Mouse (Mus musculus) gastrocnemius, adult 2 months (tissue): ENCODE results near the gene Mocs1. TPM values are rescaled to one million over a fixed set of nuclear protein-coding genes. Genes with fewer than 3 reads are reported as not detected.
"Not testable (repeated sequence)": the region's sequence is repeated elsewhere in the genome, so short reads cannot be mapped to it uniquely, and the experiment has no call there.

Experiments
- DNase-seq: peaks from one replicate; pipeline ENCODE4 v3.0.0; 2022
- H3K27ac ChIP-seq: fragments of 200-600 bp; 2 replicates; pipeline ENCODE4 v1.8.1; 2022; ENCODE audit warnings: mild to moderate bottlenecking
- H3K4me3 ChIP-seq: fragments of 200-600 bp; 2 replicates; pipeline ENCODE4 v1.8.1; 2022; ENCODE audit warnings: mild to moderate bottlenecking, moderate library complexity
- CTCF ChIP-seq: fragments of 200-600 bp; IDR thresholded peaks from 2 replicates; pipeline ENCODE4 v1.8.1; 2022; ENCODE audit warnings: antibody characterized with exemption, mild to moderate bottlenecking, moderate library complexity
- intact Hi-C: fragments of 180-260 bp; cut with DNase I; formaldehyde crosslinking; loops from one replicate; pipeline ENCODE4 v1.15.1; 2025
- total RNA-seq, 2 experiments: library from RNA; stranded (reverse); gene quantifications; 2 replicates each; pipeline ENCODE4 v1.2.3; 2021

Mocs1 gene
- total RNA-seq, 2 experiments from 2014 or later = 18.5 to 19.4 TPM

DNA sequence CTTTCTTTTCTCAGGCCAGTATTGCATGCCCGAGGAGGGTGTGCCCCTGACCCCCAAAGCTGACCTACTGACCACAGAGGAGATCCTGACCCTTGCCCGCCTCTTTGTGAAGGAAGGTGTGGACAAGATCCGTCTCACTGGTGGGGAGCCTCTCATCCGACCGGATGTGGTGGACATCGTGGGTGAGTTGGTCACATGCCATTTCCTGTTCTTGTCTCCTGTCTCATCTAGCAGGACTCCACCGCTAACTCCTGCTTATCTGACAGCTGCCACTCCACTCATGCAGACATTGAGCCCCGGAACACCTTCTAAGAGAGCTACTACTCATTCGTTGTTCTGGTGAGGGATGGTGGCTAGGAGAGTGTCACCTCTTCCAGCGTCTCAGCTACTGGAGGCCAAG, 6.9 kb downstream of the Mocs1 start:
- no peak for DNase-seq
- intact Hi-C loops = no loop called here
- Histone ChIP-seq H3K4me3 (no peak overlapping the region), H3K27ac (no peak overlapping the region)
- no peak for TF ChIP-seq CTCF

DNA sequence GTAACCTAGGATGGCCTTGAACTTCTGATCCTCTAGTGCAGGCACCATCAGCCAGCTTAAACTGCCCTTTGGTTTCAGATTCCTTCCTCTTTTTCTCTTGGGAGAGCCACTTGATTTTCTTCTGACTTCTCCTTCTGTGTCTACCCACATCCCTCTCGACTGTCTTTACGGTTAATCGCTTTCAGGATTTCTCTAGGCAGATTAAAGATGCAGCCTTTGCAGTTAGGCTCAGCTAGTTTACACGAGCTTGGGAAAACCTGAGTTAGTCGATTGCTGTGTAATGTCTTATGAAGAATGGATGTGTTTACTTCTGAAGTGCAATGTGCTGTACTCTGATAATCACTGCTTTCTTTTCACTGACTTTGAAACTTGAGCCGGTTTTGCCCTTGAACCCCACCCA, 8.5 kb downstream of the Mocs1 start:
- DNase-seq = no peak
- Histone ChIP-seq H3K4me3 (no peak overlapping the region), H3K27ac (no peak overlapping the region)
- intact Hi-C loops = no loop called here
- TF ChIP-seq CTCF = no peak

DNA sequence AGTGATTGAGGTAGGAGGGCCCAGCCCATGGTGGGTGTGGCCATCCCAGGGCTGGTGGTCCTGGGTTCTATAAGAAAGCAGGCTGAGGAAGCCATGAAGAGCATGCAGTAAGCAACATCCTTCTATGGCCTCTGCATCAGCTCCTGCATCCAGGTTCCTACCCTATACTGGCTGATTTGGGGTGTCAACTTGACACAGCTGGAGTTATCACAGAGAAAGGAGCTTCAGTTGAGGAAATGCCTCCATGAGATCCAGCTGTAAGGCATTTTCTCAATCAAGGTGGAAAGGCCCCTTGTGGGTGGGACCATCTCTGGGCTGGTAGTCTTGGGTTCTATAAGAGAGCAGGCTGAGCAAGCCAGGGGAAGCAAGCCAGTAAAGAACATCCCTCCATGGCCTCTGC, 9.1 kb downstream of the Mocs1 start:
- H3K4me3 ChIP-seq, DNase-seq, intact Hi-C loops, H3K27ac ChIP-seq: not testable (repeated sequence)

DNA sequence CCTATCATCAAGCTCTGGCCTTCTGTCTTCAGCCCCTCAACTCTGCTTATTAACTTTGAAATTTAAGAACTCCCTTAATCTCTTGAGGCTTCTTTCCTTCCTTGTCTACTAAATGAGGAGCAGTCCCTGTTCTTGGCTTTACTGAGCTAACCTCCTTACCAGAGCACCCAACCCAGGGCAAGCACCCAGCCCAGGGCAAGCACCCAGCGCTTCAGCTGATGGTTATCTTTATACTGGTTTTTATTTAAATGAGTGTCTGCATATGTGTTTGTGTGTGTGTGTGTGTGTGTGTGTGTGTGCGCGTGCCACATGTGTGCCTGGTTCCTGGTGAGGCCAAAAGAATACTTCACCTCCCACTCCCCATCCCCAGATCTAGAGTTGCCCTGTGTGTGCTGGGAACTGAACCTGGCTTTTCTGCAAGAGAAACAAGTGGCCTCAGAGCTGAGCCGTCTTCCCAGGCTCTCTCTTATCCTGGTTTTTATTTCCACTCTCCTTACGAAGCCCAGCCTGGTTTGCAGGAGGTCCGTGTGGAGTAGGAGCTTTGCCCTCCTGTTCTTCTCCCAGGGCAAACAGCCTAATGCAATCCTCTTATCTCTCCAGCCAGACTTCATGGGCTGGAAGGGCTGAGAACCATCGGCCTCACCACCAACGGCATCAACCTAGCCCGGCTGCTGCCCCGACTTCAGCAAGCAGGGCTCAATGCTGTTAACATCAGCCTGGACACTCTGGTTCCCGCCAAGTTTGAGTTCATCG, 10.8 kb downstream of the Mocs1 start:
- Histone ChIP-seq H3K27ac (no peak overlapping the region), H3K4me3 (no peak overlapping the region)
- DNase-seq = no peak
- no peak for TF ChIP-seq CTCF
- intact Hi-C loops = no loop called here

DNA sequence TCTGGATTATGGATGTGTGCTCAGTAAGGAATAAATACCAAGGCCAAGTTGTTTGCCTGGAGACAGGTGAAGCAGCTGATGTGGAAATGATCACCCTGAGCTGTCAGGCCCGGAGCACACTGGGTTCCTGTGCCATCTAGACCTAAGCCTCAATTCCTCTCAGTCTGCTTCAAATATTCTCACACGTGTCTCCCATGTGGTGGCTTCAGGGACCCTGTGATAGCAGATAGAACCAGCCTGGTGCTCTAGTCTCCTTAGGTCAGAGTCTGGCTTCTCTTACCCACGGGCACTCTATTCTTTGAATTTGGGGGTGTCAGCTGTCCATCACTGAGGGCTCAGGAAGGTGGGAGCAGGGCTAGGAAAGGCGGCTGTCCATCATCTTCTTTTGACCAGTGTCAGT, 11.5 kb downstream of the Mocs1 start:
- H3K4me3 ChIP-seq = no peak overlapping the region
- H3K27ac ChIP-seq = peak overlapping the region; percentile 41
- intact Hi-C loops = no loop called here
- no peak for DNase-seq
- TF ChIP-seq CTCF = no peak

DNA sequence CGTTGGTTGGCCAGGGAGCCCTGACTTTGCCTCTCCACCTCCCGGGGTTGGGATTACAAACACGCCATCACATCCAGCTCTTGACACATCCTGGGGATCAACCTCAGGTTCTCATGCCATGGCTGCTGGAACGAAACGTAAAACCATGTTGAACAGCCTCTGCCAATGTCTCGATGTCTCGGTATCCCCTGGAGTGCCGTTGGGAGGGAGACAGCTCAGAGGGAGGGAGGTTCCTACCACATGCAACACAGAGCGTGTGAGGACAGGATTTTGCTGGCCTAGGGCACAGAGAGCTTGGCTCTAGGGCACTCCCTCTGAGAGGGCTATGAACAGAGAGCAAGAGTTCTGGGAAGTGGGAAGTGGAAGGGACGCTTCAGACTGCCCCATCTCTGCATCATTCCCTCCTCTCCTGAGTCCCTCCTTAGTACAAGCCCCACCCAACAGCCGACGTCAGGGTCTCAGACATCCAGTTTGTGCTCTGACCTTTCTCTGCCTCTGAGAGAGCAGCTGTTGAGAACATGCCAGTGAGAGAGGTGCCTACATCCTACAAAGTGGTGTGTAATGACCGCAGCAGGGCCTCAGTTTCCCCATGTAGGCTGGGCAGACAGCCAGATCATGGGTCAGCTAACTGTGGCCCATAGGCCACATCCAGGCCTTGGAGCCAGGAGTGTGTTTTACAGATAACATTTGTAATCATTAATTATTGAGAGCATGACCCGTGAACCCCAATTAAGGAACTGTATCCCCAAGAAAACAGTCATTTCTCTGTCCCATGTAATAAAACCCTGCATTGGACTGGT, 12.4 kb downstream of the Mocs1 start:
- peak; percentile 70 for DNase-seq
- no peak for TF ChIP-seq CTCF
- H3K27ac ChIP-seq = peak overlapping the region; percentile 41
- no peak overlapping the region for H3K4me3 ChIP-seq
- intact Hi-C loops = no loop called here

DNA sequence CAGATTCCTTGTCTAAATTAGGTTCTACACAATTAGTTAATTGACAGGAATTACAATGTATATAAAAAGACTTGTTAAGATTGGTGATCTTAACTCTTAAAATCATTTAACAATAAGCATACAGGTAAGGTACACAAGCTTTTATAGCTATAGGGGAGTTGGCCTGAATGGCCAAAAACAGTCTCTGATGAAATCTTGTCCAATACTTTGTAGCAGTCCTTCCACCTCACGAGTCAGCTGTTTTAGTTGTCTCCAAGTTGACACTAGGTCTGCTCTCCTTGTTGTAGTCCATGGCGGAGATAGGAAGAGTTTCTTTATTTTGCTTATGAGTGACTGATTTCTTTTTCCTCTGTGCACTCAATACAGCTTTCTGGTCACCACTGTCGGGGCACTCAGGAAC, 14.7 kb downstream of the Mocs1 start:
- intact Hi-C loops, DNase-seq, H3K27ac ChIP-seq, H3K4me3 ChIP-seq: not testable (repeated sequence)

DNA sequence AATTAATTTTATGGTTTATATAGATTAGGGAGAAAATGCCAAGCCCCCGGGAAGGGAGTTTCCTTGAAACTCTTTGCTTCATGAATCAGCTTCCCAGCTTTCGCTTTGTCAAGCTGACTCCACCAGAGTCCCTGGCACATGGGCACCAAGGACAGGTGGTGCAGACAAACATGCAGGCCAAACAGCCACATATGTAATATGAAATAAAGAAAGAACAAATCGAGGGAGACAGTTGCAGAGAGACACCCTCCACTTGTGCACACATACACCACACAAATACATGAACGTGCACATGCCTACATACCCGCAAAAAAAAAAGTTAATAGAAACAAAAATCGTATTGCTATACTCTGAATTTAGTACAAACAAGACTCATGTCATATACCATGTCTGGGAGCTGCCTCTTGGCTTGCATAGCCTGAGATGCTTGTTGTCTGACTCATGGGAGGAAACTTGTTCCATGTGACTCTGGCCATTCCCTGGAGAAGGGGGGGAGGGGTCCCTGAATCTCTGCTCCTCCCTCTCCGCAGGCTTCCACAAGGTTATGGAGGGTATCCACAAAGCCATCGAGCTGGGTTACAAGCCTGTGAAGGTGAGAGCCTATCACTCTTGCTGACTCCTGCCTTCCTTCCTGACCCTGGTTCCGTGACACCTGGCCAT, 20.5 kb downstream of the Mocs1 start:
- TF ChIP-seq CTCF = no peak
- Histone ChIP-seq H3K4me3 (no peak overlapping the region), H3K27ac (no peak overlapping the region)
- intact Hi-C loops = no loop called here
- DNase-seq = peak; percentile 37

DNA sequence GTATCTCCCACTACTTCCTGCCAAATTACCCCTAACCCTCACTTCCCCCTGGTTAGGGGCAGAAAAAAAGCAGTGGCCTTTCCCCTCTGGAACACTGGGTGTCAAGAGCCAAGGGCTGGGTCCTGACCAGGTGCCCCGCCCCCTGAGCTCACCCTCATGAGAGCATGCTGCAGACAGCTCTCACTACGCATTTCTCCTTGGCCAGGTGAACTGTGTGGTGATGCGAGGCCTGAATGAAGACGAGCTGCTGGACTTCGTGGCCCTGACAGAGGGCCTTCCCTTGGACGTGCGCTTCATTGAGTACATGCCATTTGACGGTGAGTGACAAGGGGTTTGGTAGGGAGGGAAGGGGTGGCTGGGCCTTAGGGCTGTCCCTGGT, 21.1 kb downstream of the Mocs1 start:
- Histone ChIP-seq H3K27ac (no peak overlapping the region), H3K4me3 (no peak overlapping the region)
- no peak for TF ChIP-seq CTCF
- intact Hi-C loops = no loop called here
- peak; percentile 25 for DNase-seq

DNA sequence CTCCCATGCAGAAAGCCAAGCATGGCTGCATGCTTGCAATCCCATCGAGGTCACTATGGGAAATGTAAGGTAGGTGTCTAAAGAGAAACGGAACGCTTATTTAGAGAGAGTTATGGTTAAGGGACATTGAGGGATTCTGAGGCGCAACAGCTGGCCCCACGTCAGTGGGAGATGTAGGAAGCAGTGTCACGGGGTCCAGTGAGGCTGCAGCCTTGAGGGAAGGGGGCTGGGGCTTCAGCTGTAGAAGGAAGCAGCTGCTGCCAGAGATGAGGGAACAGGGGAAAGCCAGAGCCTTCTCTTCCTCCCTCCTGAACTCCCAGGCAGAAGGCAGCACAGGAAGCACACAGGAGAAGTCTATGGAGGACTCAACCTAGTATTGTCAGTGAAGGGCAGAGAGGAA, 22.8 kb downstream of the Mocs1 start:
- DNase-seq = no peak
- Histone ChIP-seq H3K27ac (no peak overlapping the region), H3K4me3 (no peak overlapping the region)
- TF ChIP-seq CTCF = no peak
- intact Hi-C loops = no loop called here

DNA sequence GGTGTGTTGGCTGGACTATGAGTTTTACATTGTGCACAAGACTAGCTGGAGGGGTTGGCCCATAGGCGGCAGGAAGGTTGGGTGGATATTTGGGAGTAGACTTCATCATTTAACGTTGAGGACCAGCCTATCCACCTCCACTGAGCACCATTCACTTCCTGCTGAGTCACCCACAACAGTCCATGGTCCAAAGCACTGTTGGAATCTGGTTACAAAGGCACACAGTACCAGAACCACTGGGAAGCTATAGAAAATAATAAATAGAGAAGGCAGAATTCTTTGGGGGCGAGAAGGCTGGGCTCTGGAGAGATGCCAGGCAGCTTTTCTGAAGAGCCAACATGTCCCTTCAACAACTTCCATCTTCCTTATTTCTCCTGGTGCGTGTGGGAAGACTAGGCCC, 28.2 kb downstream of the Mocs1 start:
- Histone ChIP-seq H3K27ac (no peak overlapping the region), H3K4me3 (no peak overlapping the region)
- DNase-seq = no peak
- no peak for TF ChIP-seq CTCF
- intact Hi-C loops = no loop called here

DNA sequence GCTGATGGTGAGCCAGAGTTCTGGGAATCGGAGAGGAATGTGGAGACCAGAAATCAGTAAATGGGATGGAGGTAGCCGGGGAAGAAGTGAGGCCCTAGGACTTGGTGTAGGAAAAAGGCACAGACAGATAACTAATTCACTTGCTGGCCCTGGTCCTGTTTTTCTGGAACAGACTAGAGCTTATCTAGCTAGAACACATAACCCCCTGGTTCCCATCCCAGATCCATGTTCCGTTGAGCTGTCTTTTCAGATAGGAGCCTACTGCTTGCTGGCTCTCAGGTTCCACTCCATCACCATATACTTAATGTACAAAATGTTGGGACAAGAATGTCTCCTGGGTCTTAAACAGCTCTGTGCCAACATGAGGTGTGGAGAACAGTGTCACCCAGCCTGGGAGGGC, 29.7 kb downstream of the Mocs1 start:
- intact Hi-C loops = no loop called here
- no peak overlapping the region for H3K27ac ChIP-seq
- no peak for DNase-seq
- H3K4me3 ChIP-seq = no peak overlapping the region
- TF ChIP-seq CTCF = no peak

DNA sequence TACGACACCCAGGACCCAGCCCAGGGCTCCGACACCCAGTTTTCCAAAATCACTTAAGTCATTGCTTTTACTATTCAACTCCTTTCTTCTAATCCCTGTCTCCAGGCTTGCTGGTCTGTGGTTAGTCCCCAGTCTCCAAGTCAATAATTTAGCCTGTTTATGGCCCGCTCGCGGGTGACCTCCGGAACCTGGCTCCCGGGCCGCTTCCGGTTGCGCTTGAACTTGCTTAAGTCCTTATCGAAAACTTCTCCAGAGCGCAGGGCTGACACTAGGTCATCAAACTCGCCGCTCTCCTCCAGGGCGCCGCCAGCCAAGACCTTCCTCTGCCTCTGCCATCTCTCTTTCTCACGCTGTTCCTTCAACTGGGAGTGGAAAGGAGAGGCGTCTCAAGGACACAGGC, 30.2 kb downstream of the Mocs1 start:
- DNase-seq = no peak
- no peak overlapping the region for H3K27ac ChIP-seq
- H3K4me3 ChIP-seq = no peak overlapping the region
- no peak for TF ChIP-seq CTCF
- intact Hi-C loops = no loop called here
